Mouse (Mus musculus) left cerebral cortex, postnatal 4 days (tissue): ENCODE measurements at regions not wholly inside any gene's neighbourhood (a gene's known extent, or its start where the extent isn't known, plus 50 kb on each side); places are given as distances from the start of the nearest gene placed in this dataset.
A peak's percentile ranks its signal among the peaks of the same experiment; 100 is the strongest.

Experiments
- DNase-seq: peaks from one replicate; pipeline ENCODE4 v3.0.0-alpha.2; 2022
- intact Hi-C: fragments of 180-260 bp; cut with DNase I; formaldehyde crosslinking; loops from one replicate; pipeline ENCODE4 v1.15.1; 2025

- no peak for DNase-seq
- intact Hi-C loops = no loop called here
Measured at GRCm38 (mm10) chr1:105206216-105206615, 150.3 kb downstream of the Rnf152 start.

- DNase-seq = no peak
- intact Hi-C loops = no loop called here
Measured at GRCm38 (mm10) chr1:105199305-105199704, 157.2 kb downstream of the Rnf152 start.

- DNase-seq = no peak
- intact Hi-C loops = no loop called here
Measured at GRCm38 (mm10) chr1:105191126-105191525, 165.4 kb downstream of the Rnf152 start.

GRCm38 (mm10) chr1:105188920-105189266 is 167.6 kb downstream of the Rnf152 start:
- intact Hi-C loops = no loop called here
- no peak for DNase-seq

GRCm38 (mm10) chr1:105188210-105188919 is 168.1 kb downstream of the Rnf152 start:
- intact Hi-C loops = no loop called here
- DNase-seq = no peak

GRCm38 (mm10) chr1:105184470-105184869 is 172.0 kb downstream of the Rnf152 start:
- no peak for DNase-seq
- intact Hi-C loops = no loop called here

GRCm38 (mm10) chr1:105179371-105179823 is 177.1 kb downstream of the Rnf152 start:
- DNase-seq = peak; percentile 34
- intact Hi-C loops = no loop called here

GRCm38 (mm10) chr1:105178773-105179172 is 177.7 kb downstream of the Rnf152 start:
- intact Hi-C loops = no loop called here
- DNase-seq = no peak

GRCm38 (mm10) chr1:105177938-105178337 is 178.6 kb downstream of the Rnf152 start:
- intact Hi-C loops = no loop called here
- DNase-seq = no peak

- no peak for DNase-seq
- intact Hi-C loops = no loop called here
Measured at GRCm38 (mm10) chr1:105177015-105177762, 179.3 kb downstream of the Rnf152 start.

GRCm38 (mm10) chr1:105170979-105171378 is 185.5 kb downstream of the Rnf152 start:
- no peak for DNase-seq
- intact Hi-C loops = no loop called here

GRCm38 (mm10) chr1:105170114-105170506 is 186.4 kb downstream of the Rnf152 start:
- intact Hi-C loops = no loop called here
- no peak for DNase-seq

- DNase-seq = no peak
- intact Hi-C loops = no loop called here
Measured at GRCm38 (mm10) chr1:105169455-105170113, 186.9 kb downstream of the Rnf152 start.

GRCm38 (mm10) chr1:105168808-105169207 is 187.7 kb downstream of the Rnf152 start:
- intact Hi-C loops = no loop called here
- no peak for DNase-seq

GRCm38 (mm10) chr1:105157459-105158124 is 198.9 kb downstream of the Rnf152 start:
- DNase-seq = no peak
- intact Hi-C loops = no loop called here

GRCm38 (mm10) chr1:105152175-105152828 is 204.2 kb downstream of the Rnf152 start:
- DNase-seq = no peak
- intact Hi-C loops = no loop called here

- intact Hi-C loops = no loop called here
- DNase-seq = no peak
Measured at GRCm38 (mm10) chr1:105151466-105151846, 205.1 kb downstream of the Rnf152 start.

GRCm38 (mm10) chr1:105150624-105151465 is 205.7 kb downstream of the Rnf152 start:
- DNase-seq = no peak
- intact Hi-C loops = no loop called here

GRCm38 (mm10) chr1:105148792-105149191 is 207.7 kb downstream of the Rnf152 start:
- DNase-seq = no peak
- intact Hi-C loops = no loop called here

- no peak for DNase-seq
- intact Hi-C loops = no loop called here
Measured at GRCm38 (mm10) chr1:105148048-105148447, 208.5 kb downstream of the Rnf152 start.
